Mouse (Mus musculus) CD4-positive helper T cell, adult 2 months (primary cell): ENCODE data around the gene Ogfod2.

Experiments used
- DNase-seq: peaks from one replicate; pipeline ENCODE4 v3.0.0-alpha.2; 2012; ENCODE audit warnings: low read depth, missing footprints, low spot score

Ogfod2 gene

GRCm38 (mm10) chr5:124093852-124094604, 18.1 kb upstream of the Ogfod2 start:
- DNase-seq, result no peak

GRCm38 (mm10) chr5:124095077-124095581, 17.0 kb upstream of the Ogfod2 start:
- no peak for DNase-seq

- peak; percentile 95 for DNase-seq
These were observed 16.4 kb upstream of the Ogfod2 start, which contains the start of gene Abcb9 for GRCm38 (mm10) chr5:124095596-124096232. TSS of gene Abcb9 (minus strand) at chr5:124095798.

GRCm38 (mm10) chr5:124098923-124099322, 13.2 kb upstream of the Ogfod2 start:
- no peak for DNase-seq

- no peak for DNase-seq
These were observed 11.7 kb upstream of the Ogfod2 start for GRCm38 (mm10) chr5:124100128-124101044.

GRCm38 (mm10) chr5:124102326-124102725, 9.8 kb upstream of the Ogfod2 start:
- DNase-seq, result no peak

- no peak for DNase-seq
These were observed 9.1 kb upstream of the Ogfod2 start for GRCm38 (mm10) chr5:124103020-124103419.

- DNase-seq, result no peak
These were observed 8.5 kb upstream of the Ogfod2 start for GRCm38 (mm10) chr5:124103552-124103951.

- peak; percentile 80 for DNase-seq
These were observed 888 bp upstream of the Ogfod2 start for GRCm38 (mm10) chr5:124111077-124111741.

- DNase-seq, result no peak
These were observed 434 bp downstream of the Ogfod2 start for GRCm38 (mm10) chr5:124112531-124112930.

GRCm38 (mm10) chr5:124113030-124113429, 933 bp downstream of the Ogfod2 start:
- DNase-seq, result peak; percentile 72

- no peak for DNase-seq
These were observed 2.4 kb downstream of the Ogfod2 start for GRCm38 (mm10) chr5:124114276-124115025.

- DNase-seq, result no peak
These were observed 3.4 kb downstream of the Ogfod2 start for GRCm38 (mm10) chr5:124115531-124115930.

- peak; percentile 82 for DNase-seq
These were observed 4.1 kb downstream of the Ogfod2 start, which contains the start of gene Arl6ip4 for GRCm38 (mm10) chr5:124115990-124116845. TSS of gene Arl6ip4 (plus strand) at chr5:124116089.

GRCm38 (mm10) chr5:124119204-124119603, 7.1 kb downstream of the Ogfod2 start:
- no peak for DNase-seq

GRCm38 (mm10) chr5:124122357-124122756, 10.3 kb downstream of the Ogfod2 start:
- DNase-seq, result no peak

GRCm38 (mm10) chr5:124125093-124125492, 13.0 kb downstream of the Ogfod2 start:
- no peak for DNase-seq

- no peak for DNase-seq
These were observed 22.2 kb downstream of the Ogfod2 start for GRCm38 (mm10) chr5:124134261-124134660.

GRCm38 (mm10) chr5:124138066-124138465, 26.0 kb downstream of the Ogfod2 start:
- DNase-seq, result no peak
